Mouse (Mus musculus) CH12.LX (cell line): ENCODE results near the gene Vcan. TPM values are rescaled to one million over a fixed set of nuclear protein-coding genes. Genes with fewer than 3 reads are reported as not detected.

ENCODE experiments used
- DNase-seq: peaks from one replicate; pipeline ENCODE4 v3.0.0-alpha.2; 2013; ENCODE audit errors: extremely low read depth
- H3K27ac ChIP-seq: 2 replicates; pipeline ENCODE4 v1.5.1; 2012; ENCODE audit warnings: low read depth, mild to moderate bottlenecking, control low read depth, moderate library complexity; ENCODE audit not compliant: insufficient read depth
- H3K27me3 ChIP-seq: replicated peaks from 2 replicates; pipeline ENCODE3; 2012; ENCODE audit warnings: inconsistent platforms
- H3K36me3 ChIP-seq, 2 experiments: replicated peaks in 1 of 2; 2 replicates each; pipeline versions ENCODE3 to v1.6.1; 2012; ENCODE audit warnings: inconsistent platforms in 1 of 2, low read length in 1 of 2, mild to moderate bottlenecking in 1 of 2, mixed read lengths in 1 of 2, moderate library complexity in 1 of 2; ENCODE audit not compliant: control insufficient read depth in 1 of 2, insufficient read depth in 1 of 2
- H3K4me1 ChIP-seq, 2 experiments: 2 replicates each; pipeline ENCODE4 v1.6.1; 2012; ENCODE audit warnings: inconsistent platforms in 1 of 2, moderate library complexity in 1 of 2; ENCODE audit not compliant: insufficient read depth in 2 of 2, control insufficient read depth in 1 of 2
- H3K4me2 ChIP-seq: 2 replicates; pipeline ENCODE4 v1.6.1; 2012; ENCODE audit warnings: low read depth, mild to moderate bottlenecking, control low read depth; ENCODE audit not compliant: poor library complexity, insufficient read depth, severe bottlenecking
- H3K4me3 ChIP-seq, 3 experiments: fragments of 150-350 bp in 1 of 3; sonication (generic) in 1 of 3; replicated peaks in 1 of 3; 2 replicates each; pipeline versions ENCODE3 to v1.5.1; 2011 to 2012; ENCODE audit warnings: low read depth in 2 of 3, low read length in 2 of 3, mild to moderate bottlenecking in 2 of 3, moderate library complexity in 2 of 3, control low read depth in 1 of 3, improper control_type of control experiment in 1 of 3, inconsistent platforms in 1 of 3, mixed read lengths in 1 of 3; ENCODE audit not compliant: poor library complexity in 1 of 3
- H3K79me2 ChIP-seq: replicated peaks from 2 replicates; pipeline ENCODE4 v1.6.1; 2012; ENCODE audit warnings: mild to moderate bottlenecking, moderate library complexity; ENCODE audit not compliant: control insufficient read depth, poor library complexity, insufficient read depth, severe bottlenecking; ENCODE audit errors: extremely low read depth
- H3K9ac ChIP-seq: 2 replicates; pipeline ENCODE4 v1.6.1; 2012; ENCODE audit warnings: low read depth, mild to moderate bottlenecking, control low read depth, moderate library complexity; ENCODE audit not compliant: insufficient read depth
- H3K9me3 ChIP-seq: replicated peaks from 2 replicates; pipeline ENCODE3; 2012; ENCODE audit warnings: low read length, inconsistent platforms, mixed read lengths
- BHLHE40 ChIP-seq: IDR thresholded peaks from 2 replicates; pipeline ENCODE4 v1.6.1; 2011; ENCODE audit warnings: mild to moderate bottlenecking, low read depth, low read length, improper control_type of control experiment
- E2F4 ChIP-seq: IDR thresholded peaks from 2 replicates; pipeline ENCODE4 v1.6.1; 2011; ENCODE audit warnings: low read depth, low read length, improper control_type of control experiment; ENCODE audit not compliant: insufficient replicate concordance
- ELF1 ChIP-seq: IDR thresholded peaks from 2 replicates; pipeline ENCODE4 v1.6.1; 2014; ENCODE audit warnings: low read depth, mild to moderate bottlenecking, inconsistent platforms, low read length, improper control_type of control experiment
- EP300 ChIP-seq: IDR thresholded peaks from 2 replicates; pipeline ENCODE4 v1.6.1; 2011; ENCODE audit warnings: low read length, improper control_type of control experiment
- ETS1 ChIP-seq: conservative IDR thresholded peaks from 2 replicates; pipeline ENCODE4 v1.6.1; 2012; ENCODE audit warnings: low read depth, mild to moderate bottlenecking, inconsistent platforms, low read length, improper control_type of control experiment, moderate library complexity
- HCFC1 ChIP-seq: IDR thresholded peaks from 2 replicates; pipeline ENCODE4 v1.6.1; 2012; ENCODE audit warnings: low read depth, mild to moderate bottlenecking, inconsistent platforms, low read length, improper control_type of control experiment
- IRF4 ChIP-seq: IDR thresholded peaks from 2 replicates; pipeline ENCODE4 v1.6.1; 2014; ENCODE audit warnings: low read depth, mild to moderate bottlenecking, inconsistent platforms, low read length, improper control_type of control experiment
- MAFK ChIP-seq: IDR thresholded peaks from 2 replicates; pipeline ENCODE4 v1.6.1; 2011; ENCODE audit warnings: low read length, improper control_type of control experiment; ENCODE audit not compliant: insufficient replicate concordance
- MAX ChIP-seq: IDR thresholded peaks from 2 replicates; pipeline ENCODE4 v1.6.1; 2011; ENCODE audit warnings: low read length, improper control_type of control experiment
- MEF2A ChIP-seq: IDR thresholded peaks from 2 replicates; pipeline ENCODE4 v1.6.1; 2014; ENCODE audit warnings: low read depth, mild to moderate bottlenecking, inconsistent platforms, low read length, improper control_type of control experiment, borderline replicate concordance
- POLR2A ChIP-seq: IDR thresholded peaks from 2 replicates; pipeline ENCODE4 v1.6.1; 2011; ENCODE audit warnings: low read depth, mild to moderate bottlenecking, improper control_type of control experiment, low read length
- RAD21 ChIP-seq: IDR thresholded peaks from 2 replicates; pipeline ENCODE4 v1.6.1; 2011; ENCODE audit warnings: low read depth, mild to moderate bottlenecking, low read length, improper control_type of control experiment, moderate library complexity
- RCOR1 ChIP-seq: conservative IDR thresholded peaks from 2 replicates; pipeline ENCODE4 v1.6.1; 2012; ENCODE audit warnings: low read depth, mild to moderate bottlenecking, inconsistent platforms, low read length, improper control_type of control experiment
- TCF12 ChIP-seq: IDR thresholded peaks from 2 replicates; pipeline ENCODE4 v1.6.1; 2014; ENCODE audit warnings: low read depth, mild to moderate bottlenecking, inconsistent platforms, low read length, improper control_type of control experiment
- ZMIZ1 ChIP-seq: IDR thresholded peaks from 2 replicates; pipeline ENCODE4 v1.6.1; 2012; ENCODE audit warnings: low read depth, mild to moderate bottlenecking, inconsistent platforms, low read length, improper control_type of control experiment
- ZNF384 ChIP-seq: IDR thresholded peaks from 2 replicates; pipeline ENCODE4 v1.6.1; 2012; ENCODE audit warnings: low read depth, low read length, improper control_type of control experiment, inconsistent platforms
- dilution Hi-C: fragments of 300-500 bp; cut with MboI; formaldehyde crosslinking; loops from 2 replicates; pipeline ENCODE4 v1.14.3; 2020; ENCODE audit warnings: low sequenced_read_pairs; ENCODE audit not compliant: extremely low pct_unique_long_range_greater_than_20kb, extremely low pct_ligation_motif_present
- in situ Hi-C: fragments of 300-500 bp; cut with MboI; formaldehyde crosslinking; loops from 3 replicates; pipeline ENCODE4 v1.14.3; 2019; ENCODE audit warnings: low sequenced_read_pairs, low pct_ligation_motif_present, low pct_unique_long_range_greater_than_20kb, mixed read lengths
- polyA plus RNA-seq: library from polyadenylated mRNA; unstranded; fragments of >175 nt; gene quantifications from 2 replicates; pipeline ENCODE4 v1.2.1, GENCODE M21; 2012; ENCODE audit warnings: low read depth; ENCODE audit not compliant: insufficient read length
- total RNA-seq, 2 experiments: library from RNA; depleted of rRNA; stranded (reverse); fragments of 300-350 nt in 1 of 2; fragments of >200 nt in 1 of 2; gene quantifications; 2 replicates each; pipeline ENCODE4 v1.2.3; 2012 to 2014

The Vcan gene
- total and polyA plus RNA-seq, 3 experiments, result 0.04 to 0.23 (median 0.07) TPM

DNA sequence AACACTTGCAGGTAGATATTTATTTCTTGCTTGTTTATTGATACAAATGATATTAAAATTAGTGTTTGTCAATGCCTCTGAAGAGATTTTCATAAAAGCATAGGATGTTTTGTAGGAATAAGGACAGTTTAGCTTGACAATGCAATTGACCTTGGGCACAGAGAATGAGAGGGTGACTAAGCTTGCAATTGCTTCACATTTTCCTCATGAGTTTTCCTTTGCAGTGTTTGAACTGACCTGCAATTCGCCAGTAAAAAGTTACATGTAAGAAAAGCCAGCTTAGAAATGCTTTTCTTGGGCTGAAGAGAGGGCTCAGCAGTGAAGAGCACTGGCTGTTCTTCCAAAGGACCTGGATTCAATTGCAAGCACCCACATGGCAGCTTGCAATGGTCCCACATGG is 34.8 kb upstream of the Vcan start:
- no peaks in the 10 kb centered on the region for H3K27me3 ChIP-seq
- no peak overlapping the region for H3K4me3 ChIP-seq
- H3K9ac ChIP-seq, result no peak overlapping the region
- no peaks in the 10 kb centered on the region for H3K36me3 ChIP-seq
- no peak overlapping the region for H3K27ac ChIP-seq
- no peaks in the 10 kb centered on the region for H3K79me2 ChIP-seq
- peaks cover 0 to 5% of the 10 kb centered on the region in 2 experiments; a peak in 1 of 4 replicates for H3K4me1 ChIP-seq
- H3K9me3 ChIP-seq, result no peaks in the 10 kb centered on the region
- in situ Hi-C loops, result loop anchor here (25.0 kb wide), 1 partner anchor 285 kb away; no protein-coding TSS in a partner anchor
- dilution Hi-C loops, result no loop called here
- no peak for DNase-seq
- TF ChIP-seq TCF12 (no peak), IRF4 (no peak), RCOR1 (no peak), MAX (no peak), POLR2A (no peak), ZMIZ1 (no peak), MEF2A (no peak), HCFC1 (no peak), ZNF384 (no peak), ELF1 (no peak), RAD21 (no peak), E2F4 (no peak)
- H3K4me2 ChIP-seq, result no peak overlapping the region

GRCm38 (mm10) chr13:89766551-89766950 is 24.2 kb upstream of the Vcan start:
- dilution Hi-C loops, result no loop called here

GRCm38 (mm10) chr13:89765966-89766365 is 23.7 kb upstream of the Vcan start:
- Histone ChIP-seq H3K36me3 (no peaks in the 10 kb centered on the region), H3K4me3 (no peak overlapping the region), H3K4me2 (no peak overlapping the region), H3K27me3 (no peaks in the 10 kb centered on the region), H3K27ac (no peak overlapping the region), H3K4me1 (peaks cover 3 to 4% of the 10 kb centered on the region in 2 experiments; a peak in 2 of 4 replicates), H3K9me3 (no peaks in the 10 kb centered on the region), H3K9ac (no peak overlapping the region), H3K79me2 (no peaks in the 10 kb centered on the region)
- DNase-seq, result no peak
- dilution Hi-C loops (no loop called here), in situ Hi-C loops (no loop called here)
- no peak for TF ChIP-seq IRF4
- no peak for TF ChIP-seq POLR2A
- no peak for TF ChIP-seq ETS1

More at GRCm38 (mm10) chr13:89766551-89766950, 24.2 kb upstream of the Vcan start:
- Histone ChIP-seq H3K9ac (no peak overlapping the region), H3K9me3 (no peaks in the 10 kb centered on the region), H3K79me2 (no peaks in the 10 kb centered on the region), H3K4me2 (no peak overlapping the region), H3K4me1 (peaks cover 3 to 4% of the 10 kb centered on the region in 2 experiments; a peak in 2 of 4 replicates), H3K27ac (no peak overlapping the region), H3K36me3 (no peaks in the 10 kb centered on the region), H3K27me3 (no peaks in the 10 kb centered on the region), H3K4me3 (no peak overlapping the region)
- no peak for DNase-seq
- TF ChIP-seq BHLHE40, result peak; percentile 63
- no peak for TF ChIP-seq MAFK
- TF ChIP-seq EP300, result 0 out of 2 replicates have a peak, but pooled peaks have one; percentile 19
- in situ Hi-C loops, result no loop called here
